Mouse (Mus musculus) hindbrain, embryonic 16.5 days (tissue): ENCODE results near the gene Col9a3. TPM values are rescaled to one million over a fixed set of nuclear protein-coding genes. Genes with fewer than 3 reads are reported as not detected.

Experiments used
- polyA plus RNA-seq: library from polyadenylated mRNA; unstranded; fragments of >200 nt; fragmentation: Nextera tagmentation; extraction: Ambion mirVana; gene quantifications from 2 replicates; pipeline ENCODE4 v1.2.1, GENCODE M21; 2015

Col9a3 gene
- polyA plus RNA-seq, 1 experiment from 2014 or later: 93.2 TPM

Other genes with a start within 250 kb of the Col9a3 start
- gene Slco4a1, start 141.5 kb upstream of the Col9a3 start, polyA plus RNA-seq: 2.7 and 3.0 TPM in 2 replicates
- 3.6 and 4.1 TPM in 2 replicates for gene Ntsr1, start 97.8 kb upstream of the Col9a3 start, polyA plus RNA-seq
- gene Mrgbp, start 16.5 kb upstream of the Col9a3 start, polyA plus RNA-seq: 36.8 and 38.1 TPM in 2 replicates
- gene Ogfr, start 8.5 kb upstream of the Col9a3 start, polyA plus RNA-seq: 82.2 and 83.4 TPM in 2 replicates
- gene Tcfl5, start 44.9 kb downstream of the Col9a3 start, polyA plus RNA-seq: 0.31 and 0.50 TPM in 2 replicates
- 20.7 and 21.7 TPM in 2 replicates for gene Dido1, start 112.2 kb downstream of the Col9a3 start, polyA plus RNA-seq
- gene Gid8, start 112.3 kb downstream of the Col9a3 start, polyA plus RNA-seq: 52.8 and 58.9 TPM in 2 replicates
- 0.19 and 0.42 TPM in 2 replicates for gene Slc17a9, start 127.5 kb downstream of the Col9a3 start, polyA plus RNA-seq
- gene Bhlhe23, start 179.1 kb downstream of the Col9a3 start, polyA plus RNA-seq: 0.36 and 0.69 TPM in 2 replicates